Mouse (Mus musculus) embryonic facial prominence, embryonic 14.5 days (tissue): ENCODE measurements at regions not wholly inside any gene's neighbourhood (a gene's known extent, or its start where the extent isn't known, plus 50 kb on each side); places are given as distances from the start of the nearest gene placed in this dataset.

Experiments
- ATAC-seq: fragments of 200-750 bp; cut with Nextera tagmentation; 2 replicates; pipeline ENCODE4 v1.8.0; 2017; ENCODE audit warnings: low read depth, moderate number of reproducible peaks, moderate TSS enrichment
- DNase-seq: peaks from one replicate; pipeline ENCODE4 v3.0.0-alpha.2; 2015; ENCODE audit warnings: low spot score
- H3K27ac ChIP-seq: fragments of 300-500 bp; sonication (generic); replicated peaks from 2 replicates; pipeline ENCODE4 v1.5.1; 2014; ENCODE audit warnings: low read depth, mild to moderate bottlenecking, low read length, moderate library complexity
- H3K27me3 ChIP-seq: fragments of 300-500 bp; sonication (generic); replicated peaks from 2 replicates; pipeline ENCODE4 v1.6.1; 2014; ENCODE audit warnings: low read length; ENCODE audit not compliant: control insufficient read depth, insufficient read depth
- H3K36me3 ChIP-seq: fragments of 300-500 bp; sonication (generic); 2 replicates; pipeline ENCODE4 v1.6.1; 2014; ENCODE audit warnings: low read length, mixed read lengths; ENCODE audit not compliant: control insufficient read depth, insufficient read depth
- H3K4me1 ChIP-seq: fragments of 300-500 bp; sonication (generic); 2 replicates; pipeline ENCODE4 v1.6.1; 2014; ENCODE audit warnings: antibody characterized with exemption, low read length; ENCODE audit not compliant: control insufficient read depth, insufficient read depth
- H3K4me2 ChIP-seq: fragments of 300-500 bp; sonication (generic); 2 replicates; pipeline ENCODE4 v1.6.1; 2014; ENCODE audit warnings: low read depth, mild to moderate bottlenecking, low read length, moderate library complexity, mixed read lengths
- H3K4me3 ChIP-seq: fragments of 300-500 bp; sonication (generic); 2 replicates; pipeline ENCODE4 v1.5.1; 2014; ENCODE audit warnings: low read depth, mild to moderate bottlenecking, low read length
- H3K9ac ChIP-seq: fragments of 300-500 bp; sonication (generic); 2 replicates; pipeline ENCODE4 v1.6.1; 2014; ENCODE audit warnings: low read depth, mild to moderate bottlenecking, low read length, moderate library complexity, mixed read lengths
- H3K9me3 ChIP-seq: fragments of 300-500 bp; sonication (generic); 2 replicates; pipeline ENCODE4 v1.6.1; 2016; ENCODE audit warnings: low read length; ENCODE audit not compliant: control insufficient read depth
- WGBS: fragments of 180-500 bp; shearing (Covaris S2); extraction: QIAGEN DNeasy Blood & Tissue Kit; methylation state at CpG from one replicate; pipeline ENCODE4 v1.1.7; 2014; 5-methylcytosine and 5-hydroxymethylcytosine counted together

DNA sequence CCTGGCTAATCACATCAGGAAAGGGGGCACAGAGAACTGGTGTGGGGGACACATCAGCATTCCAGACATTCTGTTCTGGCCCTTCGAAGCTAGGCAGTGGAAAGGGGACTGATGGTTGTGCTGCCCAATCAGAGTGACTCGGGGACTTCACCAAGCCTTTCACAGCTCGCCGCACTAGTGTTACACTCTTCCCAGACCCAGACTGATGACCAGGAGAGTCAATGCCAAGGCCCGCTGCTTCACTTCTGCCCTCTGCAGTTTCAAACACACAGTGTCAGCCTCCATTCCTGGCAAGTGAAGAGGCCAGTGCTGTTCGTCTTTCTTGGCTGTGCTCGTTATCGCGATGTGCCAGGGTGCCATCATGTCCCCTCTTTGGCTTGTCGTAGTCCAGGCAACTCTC, 121.7 kb upstream of the Gm10181 start:
- H3K4me3 ChIP-seq = no peak overlapping the region
- H3K4me2 ChIP-seq = no peak overlapping the region
- no peaks in the 10 kb centered on the region for H3K27me3 ChIP-seq
- ATAC-seq (peak; percentile 26; the same call in 1 of the 2 replicates), DNase-seq (peak; percentile 5)
- no peak overlapping the region for H3K9ac ChIP-seq
- no peaks in the 10 kb centered on the region for H3K36me3 ChIP-seq
- H3K27ac ChIP-seq = no peak overlapping the region
- no peaks in the 10 kb centered on the region for H3K9me3 ChIP-seq
- WGBS = 64% methylated on average over 10 of the region's 10 CpGs
- no peaks in the 10 kb centered on the region for H3K4me1 ChIP-seq

DNA sequence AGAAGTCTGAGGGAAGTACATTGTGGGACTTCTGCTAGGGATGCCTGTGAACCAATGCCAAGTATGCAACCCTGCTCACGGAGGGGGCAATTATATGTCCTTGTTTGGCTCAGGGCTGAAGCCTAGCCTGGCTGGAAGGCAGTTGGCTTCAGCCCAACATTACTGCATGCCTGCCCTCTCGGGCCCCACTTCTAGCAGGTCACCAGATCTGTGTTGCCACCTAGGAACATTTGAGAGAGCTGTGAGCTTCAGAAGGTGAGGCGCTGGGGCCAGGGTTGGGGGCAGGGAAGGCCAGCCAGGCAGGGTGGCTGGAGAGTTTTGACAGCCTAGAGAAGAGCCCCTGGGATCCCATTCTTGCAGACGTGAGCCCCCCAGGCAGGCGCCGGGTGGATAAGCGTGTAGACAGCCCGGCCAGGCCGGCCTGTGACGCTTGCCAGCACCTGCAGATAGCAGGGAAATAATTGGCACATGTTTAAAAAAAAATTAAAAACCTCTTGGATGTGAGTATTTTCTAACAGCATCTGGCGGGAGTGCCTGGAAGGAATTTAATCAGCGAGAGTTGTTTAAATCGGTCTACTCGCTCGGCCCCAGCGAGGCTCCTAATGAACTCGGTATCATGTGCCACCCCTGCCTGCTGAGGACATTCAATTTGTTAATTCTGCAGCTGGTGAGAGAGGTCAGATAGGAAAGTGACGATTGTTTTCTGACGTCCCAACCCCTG, 115.0 kb upstream of the Gm10181 start:
- Histone ChIP-seq H3K27me3 (no peaks in the 10 kb centered on the region), H3K4me3 (no peak overlapping the region), H3K4me1 (peaks cover 8% of the 10 kb centered on the region), H3K36me3 (no peaks in the 10 kb centered on the region), H3K27ac (no peak overlapping the region), H3K9ac (no peak overlapping the region), H3K9me3 (no peaks in the 10 kb centered on the region), H3K4me2 (peak overlapping the region; percentile 45)
- ATAC-seq (peak; percentile 83), DNase-seq (peak; percentile 79)
- WGBS = 3% methylated on average over 19 of the region's 19 CpGs

DNA sequence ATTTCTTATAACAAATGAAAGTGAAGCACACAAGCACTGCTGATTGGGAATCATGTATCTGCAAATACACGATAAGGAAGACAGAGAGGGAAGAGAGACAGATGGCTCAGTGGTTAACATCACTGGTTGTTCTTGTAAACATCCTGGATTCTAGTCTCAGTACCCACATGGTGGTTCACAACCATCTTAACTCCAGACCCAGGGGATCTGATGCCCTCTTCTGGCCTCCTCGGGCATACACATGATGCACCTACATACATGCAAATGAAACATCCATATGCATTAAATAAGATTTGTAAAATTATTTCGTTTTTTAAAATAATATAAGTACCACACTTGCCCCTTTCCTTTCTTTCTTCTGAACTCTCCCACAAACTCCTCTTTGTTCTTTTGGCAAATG, 106.4 kb upstream of the Gm10181 start:
- Histone ChIP-seq H3K4me1 (no peaks in the 10 kb centered on the region), H3K27ac (no peak overlapping the region), H3K4me3 (no peak overlapping the region), H3K9ac (no peak overlapping the region), H3K36me3 (no peaks in the 10 kb centered on the region), H3K9me3 (no peaks in the 10 kb centered on the region), H3K4me2 (no peak overlapping the region), H3K27me3 (no peaks in the 10 kb centered on the region)
- ATAC-seq (no peak), DNase-seq (no peak)
- 67% methylated on average over 3 of the region's 3 CpGs for WGBS

DNA sequence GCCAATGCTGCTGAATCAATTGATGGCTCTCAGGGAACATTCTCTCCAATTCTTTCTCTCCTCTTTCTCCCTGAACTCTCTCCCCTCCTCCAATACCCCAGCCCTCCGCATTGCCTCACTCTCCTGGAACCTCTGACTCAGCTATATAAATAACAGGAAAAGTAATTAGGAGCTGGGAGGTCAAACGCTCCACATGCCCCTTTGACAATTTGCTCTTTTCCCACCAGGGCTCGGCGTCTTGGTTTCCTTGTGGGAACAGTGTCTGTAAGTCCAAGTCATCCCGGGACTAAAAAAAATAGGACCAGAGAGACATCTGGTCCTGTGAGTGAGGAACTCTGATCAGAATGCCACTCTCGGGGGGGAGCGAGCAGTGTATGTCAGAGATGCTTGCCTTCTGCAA, 94.7 kb upstream of the Gm10181 start:
- Histone ChIP-seq H3K27ac (no peak overlapping the region), H3K36me3 (no peaks in the 10 kb centered on the region), H3K4me3 (no peak overlapping the region), H3K4me2 (no peak overlapping the region), H3K4me1 (no peaks in the 10 kb centered on the region), H3K9ac (no peak overlapping the region), H3K27me3 (no peaks in the 10 kb centered on the region), H3K9me3 (no peaks in the 10 kb centered on the region)
- no peak for DNase-seq
- ATAC-seq = no peak
- WGBS = 14% methylated on average over 7 of the region's 7 CpGs

DNA sequence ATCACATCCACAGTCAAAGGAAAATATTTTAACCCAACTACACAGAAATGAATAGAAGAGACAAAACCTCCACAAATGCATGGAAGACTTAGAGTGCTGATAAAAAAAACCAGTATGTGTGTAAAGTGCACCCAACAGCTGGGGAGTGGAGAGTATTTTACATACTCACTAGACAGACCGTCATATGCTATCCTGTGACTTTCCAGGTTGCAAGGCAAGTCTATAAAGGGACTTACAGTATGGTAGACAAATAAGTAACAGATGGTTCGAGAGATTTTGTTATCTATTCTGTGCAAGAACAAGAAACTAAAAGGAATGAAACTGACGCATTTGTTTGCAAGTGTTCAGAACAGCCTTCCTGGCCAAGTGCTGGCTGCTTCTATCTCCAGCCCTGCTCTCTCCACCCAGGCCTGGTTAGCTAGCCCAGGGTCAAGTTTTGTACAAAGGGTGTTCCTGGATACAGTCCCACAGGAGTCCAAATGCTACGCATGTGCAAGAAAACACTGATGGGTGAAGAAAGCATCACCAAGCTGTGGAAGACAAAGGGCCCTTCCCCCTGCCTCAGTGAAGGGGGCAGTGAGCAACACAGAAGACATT, 68.0 kb upstream of the Gm10181 start:
- WGBS = 72% methylated on average over 4 of the region's 4 CpGs
- Histone ChIP-seq H3K27me3 (no peaks in the 10 kb centered on the region), H3K36me3 (no peaks in the 10 kb centered on the region), H3K4me1 (no peaks in the 10 kb centered on the region), H3K4me3 (no peak overlapping the region), H3K27ac (no peak overlapping the region), H3K4me2 (no peak overlapping the region), H3K9me3 (no peaks in the 10 kb centered on the region), H3K9ac (no peak overlapping the region)
- ATAC-seq (no peak), DNase-seq (no peak)

DNA sequence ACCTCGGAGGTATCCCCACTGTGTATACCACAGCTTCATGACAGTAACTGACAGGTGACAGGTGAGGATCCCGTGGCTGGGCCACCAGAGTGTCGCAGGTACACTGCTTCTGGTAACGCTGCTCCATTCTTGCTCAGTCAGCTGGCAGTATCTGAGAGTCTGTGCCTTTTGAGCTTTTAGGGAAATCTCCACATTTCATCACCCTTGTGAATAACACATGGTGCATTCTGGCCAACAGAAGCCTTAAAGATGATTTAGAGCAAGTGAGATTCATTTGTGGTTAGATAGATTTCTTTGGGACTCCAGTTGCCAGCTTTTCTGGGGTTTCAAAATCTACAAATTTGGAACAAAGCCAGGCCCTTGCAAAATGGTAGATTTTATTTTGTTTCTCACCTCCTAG, 66.8 kb upstream of the Gm10181 start:
- peak; percentile 8 for DNase-seq
- 73% methylated on average over 4 of the region's 4 CpGs for WGBS

DNA sequence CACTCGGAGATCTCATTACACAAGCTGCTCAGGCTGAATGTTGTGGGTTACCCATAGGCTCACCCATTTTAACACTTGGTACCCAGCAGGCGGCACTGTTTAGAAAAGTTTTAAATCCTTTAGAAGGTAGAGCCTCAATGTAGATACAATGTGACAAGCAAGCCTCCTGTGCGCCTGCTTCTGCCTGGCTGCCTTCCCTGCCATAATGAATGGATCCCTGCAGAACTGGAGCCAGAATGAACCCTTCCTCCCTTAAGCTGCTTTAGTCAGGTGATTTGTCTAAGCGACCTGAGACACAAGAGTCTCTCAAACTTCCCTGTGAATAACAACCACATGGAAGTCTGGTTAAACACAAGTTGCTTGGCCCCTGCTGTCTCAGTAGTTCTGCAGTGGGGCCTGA, 64.7 kb upstream of the Gm10181 start:
- H3K9me3 ChIP-seq = no peaks in the 10 kb centered on the region
- no peak overlapping the region for H3K9ac ChIP-seq
- H3K27me3 ChIP-seq = no peaks in the 10 kb centered on the region
- DNase-seq (no peak), ATAC-seq (no peak)
- no peak overlapping the region for H3K27ac ChIP-seq
- 59% methylated on average over 4 of the region's 4 CpGs for WGBS
- no peak overlapping the region for H3K4me3 ChIP-seq
- no peaks in the 10 kb centered on the region for H3K36me3 ChIP-seq
- no peak overlapping the region for H3K4me2 ChIP-seq
- no peaks in the 10 kb centered on the region for H3K4me1 ChIP-seq

More for the DNA sequence above, 66.8 kb upstream of the Gm10181 start:
- Histone ChIP-seq H3K9me3 (no peaks in the 10 kb centered on the region), H3K27ac (no peak overlapping the region), H3K4me3 (no peak overlapping the region), H3K36me3 (no peaks in the 10 kb centered on the region), H3K9ac (no peak overlapping the region), H3K4me1 (no peaks in the 10 kb centered on the region), H3K27me3 (no peaks in the 10 kb centered on the region), H3K4me2 (no peak overlapping the region)
- ATAC-seq = no peak

DNA sequence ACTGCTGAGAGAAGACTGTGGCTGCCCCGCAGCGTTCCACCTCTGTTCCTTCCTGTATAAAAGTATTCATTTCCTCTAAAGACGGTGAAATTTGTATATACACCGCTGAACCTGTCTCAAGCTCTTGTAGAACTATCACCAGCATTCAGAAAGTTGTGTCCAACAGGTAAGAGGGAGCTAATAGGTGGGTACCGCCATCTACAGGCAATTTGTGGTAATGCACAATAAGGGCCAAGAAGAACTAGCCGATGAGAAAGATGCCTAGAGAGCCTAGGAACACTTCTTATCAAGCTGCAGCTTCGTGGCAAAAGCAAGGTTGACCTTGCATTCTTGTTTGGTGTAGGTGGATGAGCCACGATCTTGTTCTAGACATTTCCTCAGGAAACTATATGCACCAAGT, 61.6 kb upstream of the Gm10181 start:
- no peak overlapping the region for H3K9ac ChIP-seq
- no peak for ATAC-seq
- H3K4me2 ChIP-seq = no peak overlapping the region
- DNase-seq = peak; percentile 62
- H3K4me1 ChIP-seq = no peaks in the 10 kb centered on the region
- H3K4me3 ChIP-seq = no peak overlapping the region
- no peaks in the 10 kb centered on the region for H3K36me3 ChIP-seq
- WGBS = 6% methylated on average over 8 of the region's 8 CpGs
- no peaks in the 10 kb centered on the region for H3K9me3 ChIP-seq
- H3K27ac ChIP-seq = no peak overlapping the region
- H3K27me3 ChIP-seq = no peaks in the 10 kb centered on the region

DNA sequence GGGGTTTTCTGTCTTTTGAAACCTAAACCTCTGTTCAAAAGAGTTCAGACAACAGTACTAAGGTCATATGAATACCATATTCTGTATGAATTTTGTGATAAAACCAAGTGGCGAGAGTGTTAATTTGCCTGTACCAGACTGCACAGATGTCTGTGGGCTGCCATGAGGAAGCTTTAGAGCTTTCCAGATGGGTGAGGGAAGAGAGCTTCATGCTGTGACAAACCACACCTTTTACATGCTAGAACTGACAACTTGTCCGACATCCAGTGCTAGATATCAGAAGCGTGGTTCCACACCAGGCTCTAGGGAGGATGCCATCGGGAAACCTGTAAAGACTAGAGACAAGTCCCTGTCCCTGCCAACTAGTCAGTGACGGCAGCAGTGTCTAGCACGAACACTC, 60.9 kb upstream of the Gm10181 start:
- H3K4me3 ChIP-seq = no peak overlapping the region
- no peak overlapping the region for H3K27ac ChIP-seq
- H3K9me3 ChIP-seq = no peaks in the 10 kb centered on the region
- DNase-seq = no peak
- no peaks in the 10 kb centered on the region for H3K27me3 ChIP-seq
- ATAC-seq = no peak
- H3K4me1 ChIP-seq = no peaks in the 10 kb centered on the region
- no peak overlapping the region for H3K9ac ChIP-seq
- H3K36me3 ChIP-seq = no peaks in the 10 kb centered on the region
- no peak overlapping the region for H3K4me2 ChIP-seq
- 63% methylated on average over 6 of the region's 6 CpGs for WGBS
